Mouse (Mus musculus) midbrain, embryonic 11.5 days (tissue): Measurements from ENCODE around the gene Glrp1. TPM values are rescaled to one million over a fixed set of nuclear protein-coding genes. Genes with fewer than 3 reads are reported as not detected.

Experiments
- ATAC-seq: fragments of 200-750 bp; cut with Nextera tagmentation; 2 replicates; pipeline ENCODE4 v1.8.0; 2017; ENCODE audit warnings: moderate TSS enrichment, moderate library complexity; ENCODE audit not compliant: low FRiP score
- DNase-seq: peaks from one replicate; pipeline ENCODE4 v3.0.0; 2015; ENCODE audit warnings: low spot score; ENCODE audit errors: missing footprints
- H3K27ac ChIP-seq: fragments of 300-500 bp; sonication (generic); 2 replicates; pipeline ENCODE4 v1.5.1; 2014; ENCODE audit warnings: low read depth, low read length
- H3K27me3 ChIP-seq: fragments of 300-500 bp; sonication (generic); 2 replicates; pipeline ENCODE4 v1.6.1; 2014; ENCODE audit warnings: mild to moderate bottlenecking, low read length, moderate library complexity, mixed read lengths; ENCODE audit not compliant: control insufficient read depth, insufficient read depth
- H3K36me3 ChIP-seq: fragments of 300-500 bp; sonication (generic); 2 replicates; pipeline ENCODE4 v1.6.1; 2014; ENCODE audit warnings: mild to moderate bottlenecking, low read length, moderate library complexity, mixed read lengths; ENCODE audit not compliant: control insufficient read depth, insufficient read depth
- H3K4me1 ChIP-seq: fragments of 300-500 bp; sonication (generic); 2 replicates; pipeline ENCODE4 v1.6.1; 2014; ENCODE audit warnings: low read length; ENCODE audit not compliant: control insufficient read depth, insufficient read depth
- H3K4me2 ChIP-seq: fragments of 300-500 bp; sonication (generic); 2 replicates; pipeline ENCODE4 v1.6.1; 2014; ENCODE audit warnings: mild to moderate bottlenecking, moderate library complexity
- H3K4me3 ChIP-seq: fragments of 300-500 bp; sonication (generic); 2 replicates; pipeline ENCODE4 v1.5.1; 2014; ENCODE audit warnings: low read depth, low read length
- H3K9ac ChIP-seq: fragments of 300-500 bp; sonication (generic); 2 replicates; pipeline ENCODE4 v1.6.1; 2014; ENCODE audit warnings: low read length
- H3K9me3 ChIP-seq: fragments of 300-500 bp; sonication (generic); 2 replicates; pipeline ENCODE4 v1.6.1; 2016; ENCODE audit warnings: low read length; ENCODE audit not compliant: control insufficient read depth
- WGBS: fragments of 180-500 bp; shearing (Covaris S2); extraction: QIAGEN DNeasy Blood & Tissue Kit; methylation state at CpG from one replicate; pipeline ENCODE4 v1.1.7; 2014; 5-methylcytosine and 5-hydroxymethylcytosine counted together
- polyA plus RNA-seq: library from polyadenylated mRNA; unstranded; fragments of >200 nt; fragmentation: Nextera tagmentation; extraction: Ambion mirVana; gene quantifications from 2 replicates; pipeline ENCODE4 v1.2.1, GENCODE M21; 2014

Glrp1 gene
- polyA plus RNA-seq, 1 experiment from 2014 or later: not detected

DNA sequence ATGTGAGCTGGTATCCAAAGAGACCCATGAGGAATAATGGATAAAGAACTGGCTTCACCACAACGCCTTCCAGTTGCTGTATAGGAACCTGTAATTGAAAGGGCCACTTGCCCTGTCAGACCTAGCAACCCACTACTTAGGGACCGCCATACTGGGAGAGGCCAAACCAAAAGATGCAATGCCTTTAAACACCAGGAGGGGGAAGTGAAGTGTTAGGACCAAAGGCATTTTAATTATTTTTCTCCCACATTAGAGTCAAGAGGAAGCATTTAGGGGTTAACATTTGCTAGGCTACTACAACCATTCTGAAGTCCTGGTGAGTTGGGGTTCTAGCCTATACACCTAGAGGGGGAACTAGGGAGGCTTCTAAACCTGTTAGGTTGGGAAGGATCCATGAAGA is 36.0 kb downstream of the Glrp1 start:
- Histone ChIP-seq H3K4me2 (no peak overlapping the region), H3K27me3 (no peaks in the 10 kb centered on the region), H3K4me1 (peaks cover 14% of the 10 kb centered on the region), H3K27ac (no peak overlapping the region), H3K9me3 (no peaks in the 10 kb centered on the region), H3K36me3 (no peaks in the 10 kb centered on the region), H3K9ac (no peak overlapping the region), H3K4me3 (no peak overlapping the region)
- no peak for DNase-seq
- no peak for ATAC-seq
- WGBS: 66% methylated on average over 2 of the region's 2 CpGs

DNA sequence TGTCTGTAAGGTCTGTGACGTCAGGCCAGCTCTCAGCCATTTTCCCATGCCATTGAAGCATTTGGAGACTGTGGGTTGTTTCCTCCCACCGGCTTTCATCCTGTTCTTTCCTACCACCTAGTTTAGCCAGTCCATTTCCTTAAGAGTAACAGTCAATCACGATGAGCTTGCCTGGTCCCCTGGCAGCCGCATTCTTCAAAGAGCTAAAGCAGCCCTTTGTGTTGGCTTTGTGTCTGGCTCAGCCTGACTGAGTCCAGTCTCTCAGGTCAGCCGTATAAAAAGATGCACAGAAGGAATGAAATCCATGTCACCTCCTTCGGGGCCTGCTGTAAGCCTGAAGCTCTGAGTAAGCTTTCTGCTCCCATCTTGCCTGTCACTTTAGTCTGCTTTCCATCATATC is 37.6 kb downstream of the Glrp1 start:
- Histone ChIP-seq H3K27ac (peak overlapping the region; percentile 20; the same call in 1 of the 2 replicates), H3K36me3 (no peaks in the 10 kb centered on the region), H3K9ac (no peak overlapping the region; the same call in 1 of the 2 replicates), H3K4me1 (peaks cover 6% of the 10 kb centered on the region), H3K4me3 (no peak overlapping the region), H3K27me3 (no peaks in the 10 kb centered on the region), H3K4me2 (no peak overlapping the region), H3K9me3 (no peaks in the 10 kb centered on the region)
- DNase-seq (no peak), ATAC-seq (peak; percentile 33; the same call in 1 of the 2 replicates)
- 18% methylated on average over 6 of the region's 6 CpGs for WGBS

GRCm38 (mm10) chr1:88469746-88470145 is 40.1 kb downstream of the Glrp1 start:
- no peak overlapping the region for H3K4me3 ChIP-seq
- H3K4me2 ChIP-seq: no peak overlapping the region
- H3K4me1 ChIP-seq: peaks cover 6% of the 10 kb centered on the region
- no peak for ATAC-seq
- no peak overlapping the region for H3K9ac ChIP-seq
- no peaks in the 10 kb centered on the region for H3K27me3 ChIP-seq
- H3K36me3 ChIP-seq: no peaks in the 10 kb centered on the region
- H3K9me3 ChIP-seq: no peaks in the 10 kb centered on the region
- DNase-seq: no peak
- H3K27ac ChIP-seq: no peak overlapping the region
- WGBS: 92% methylated on average over 4 of the region's 4 CpGs

DNA sequence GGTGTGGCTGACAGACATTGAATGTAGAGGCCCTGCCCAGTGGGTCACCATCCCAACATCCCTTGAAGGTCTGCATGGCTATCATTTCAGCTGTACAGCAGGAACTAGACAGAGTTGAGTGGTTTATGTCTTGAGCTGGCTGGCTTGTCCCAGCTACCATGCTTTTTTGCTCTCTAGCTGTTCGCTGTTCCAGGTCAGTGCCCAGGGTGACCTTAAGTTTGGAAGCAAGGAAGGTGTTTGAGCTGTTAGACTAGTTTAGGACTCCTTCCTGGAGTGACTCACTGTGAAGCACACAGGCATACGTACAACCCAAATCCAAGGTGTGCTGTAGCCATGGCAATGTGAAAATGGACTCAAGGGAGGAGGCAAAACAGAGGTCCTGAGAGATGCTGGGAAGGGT is 41.5 kb downstream of the Glrp1 start:
- H3K4me1 ChIP-seq: peaks cover 6% of the 10 kb centered on the region
- no peak overlapping the region for H3K4me2 ChIP-seq
- DNase-seq (no peak), ATAC-seq (no peak)
- no peak overlapping the region for H3K9ac ChIP-seq
- no peak overlapping the region for H3K4me3 ChIP-seq
- H3K36me3 ChIP-seq: no peaks in the 10 kb centered on the region
- 96% methylated on average over 2 of the region's 2 CpGs for WGBS
- no peaks in the 10 kb centered on the region for H3K27me3 ChIP-seq
- H3K27ac ChIP-seq: no peak overlapping the region
- H3K9me3 ChIP-seq: no peaks in the 10 kb centered on the region

DNA sequence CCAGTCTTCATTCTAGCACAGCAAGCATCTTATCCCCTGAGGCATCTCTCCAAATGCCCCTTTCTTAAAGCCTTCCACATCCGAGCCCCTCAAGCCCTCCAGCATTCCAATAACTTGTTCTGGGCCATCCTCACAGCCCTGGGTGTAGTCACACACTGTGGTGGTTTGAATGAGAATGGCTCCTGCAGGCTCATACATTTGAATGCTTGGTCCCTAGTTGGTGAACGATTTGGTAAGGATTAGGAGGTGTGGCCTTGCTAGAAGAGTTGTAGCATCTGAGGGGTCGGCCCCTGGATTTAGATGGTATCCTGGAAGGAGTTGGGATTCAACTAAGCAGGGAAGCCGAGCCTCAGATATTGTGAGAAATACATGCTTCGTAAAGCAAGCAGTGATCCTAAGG is 42.0 kb downstream of the Glrp1 start:
- Histone ChIP-seq H3K9me3 (no peaks in the 10 kb centered on the region), H3K9ac (no peak overlapping the region), H3K27ac (no peak overlapping the region), H3K4me1 (peaks cover 6% of the 10 kb centered on the region), H3K27me3 (no peaks in the 10 kb centered on the region), H3K36me3 (no peaks in the 10 kb centered on the region), H3K4me2 (no peak overlapping the region), H3K4me3 (no peak overlapping the region)
- no peak for DNase-seq
- ATAC-seq: no peak
- WGBS: 81% methylated on average over 5 of the region's 5 CpGs

DNA sequence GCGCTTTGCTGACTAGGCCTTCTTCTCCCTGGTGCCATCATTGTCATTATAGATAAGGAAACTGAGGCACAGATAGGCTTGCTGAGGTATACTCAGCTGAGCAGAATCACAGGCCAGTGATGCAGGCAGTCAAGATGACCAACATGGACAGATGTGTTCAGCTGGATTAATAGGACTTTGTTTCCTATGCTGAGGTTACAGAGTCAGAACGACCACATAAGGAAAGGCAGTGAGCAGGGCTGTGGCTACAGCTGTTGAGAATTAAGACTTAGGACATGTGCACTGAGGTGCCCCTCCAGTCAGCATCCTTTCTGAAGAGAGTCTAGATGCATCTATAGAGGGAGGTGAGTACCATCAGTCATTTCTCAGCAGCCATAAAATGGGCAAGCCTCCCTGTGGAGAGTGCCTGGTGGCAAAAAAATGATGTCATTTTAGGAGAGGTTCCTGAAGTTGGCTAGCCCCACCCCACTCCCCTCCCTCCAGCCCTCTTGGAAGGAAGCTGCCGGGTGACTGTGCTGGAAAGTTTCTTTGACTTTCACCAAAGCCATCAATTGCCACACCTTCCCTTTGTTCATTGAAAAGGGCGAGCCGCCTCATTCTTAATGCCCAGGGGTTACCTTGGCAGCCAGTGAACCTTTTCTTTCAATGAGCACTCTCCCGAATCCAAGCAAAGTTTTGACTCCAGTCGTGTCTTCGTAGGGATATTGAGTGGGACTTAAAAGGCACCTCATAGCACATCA is 43.4 kb downstream of the Glrp1 start:
- Histone ChIP-seq H3K4me3 (no peak overlapping the region), H3K9me3 (no peaks in the 10 kb centered on the region), H3K27ac (no peak overlapping the region), H3K9ac (no peak overlapping the region), H3K4me2 (no peak overlapping the region), H3K4me1 (no peaks in the 10 kb centered on the region), H3K27me3 (no peaks in the 10 kb centered on the region), H3K36me3 (no peaks in the 10 kb centered on the region)
- WGBS: 70% methylated on average over 8 of the region's 8 CpGs
- ATAC-seq (no peak), DNase-seq (no peak)

DNA sequence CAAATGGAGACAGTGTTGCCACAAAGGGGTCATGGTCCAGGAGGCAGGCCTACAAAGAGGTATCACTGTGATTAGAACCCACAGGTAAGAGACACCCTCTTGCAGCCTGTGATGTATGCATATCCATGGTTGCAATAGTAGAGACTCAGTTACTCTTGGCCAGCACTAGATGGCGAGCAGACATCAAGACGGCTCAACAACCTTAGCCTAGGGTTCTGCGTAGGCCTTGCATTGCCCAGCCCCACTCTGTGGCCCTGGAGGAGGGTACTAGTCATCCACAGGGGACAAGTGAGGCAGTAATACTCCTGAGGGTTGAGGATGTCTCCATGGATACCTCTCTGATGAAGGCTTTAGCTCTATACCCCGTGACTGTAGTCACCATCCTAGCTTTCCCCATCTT is 44.1 kb downstream of the Glrp1 start:
- WGBS: 76% methylated on average over 4 of the region's 4 CpGs
- H3K27ac ChIP-seq: no peak overlapping the region
- DNase-seq: no peak

GRCm38 (mm10) chr1:88464109-88464905 is 45.6 kb downstream of the Glrp1 start:
- ATAC-seq: no peak
- WGBS: 83% methylated on average over 6 of the region's 6 CpGs
- Histone ChIP-seq H3K9me3 (no peaks in the 10 kb centered on the region), H3K4me1 (no peaks in the 10 kb centered on the region), H3K27ac (no peak overlapping the region), H3K4me3 (no peak overlapping the region), H3K9ac (no peak overlapping the region), H3K4me2 (no peak overlapping the region), H3K27me3 (no peaks in the 10 kb centered on the region), H3K36me3 (no peaks in the 10 kb centered on the region)
- DNase-seq: no peak

More for the DNA sequence above, 44.1 kb downstream of the Glrp1 start:
- Histone ChIP-seq H3K4me2 (no peak overlapping the region), H3K27me3 (no peaks in the 10 kb centered on the region), H3K9me3 (no peaks in the 10 kb centered on the region), H3K4me3 (no peak overlapping the region), H3K36me3 (no peaks in the 10 kb centered on the region), H3K4me1 (no peaks in the 10 kb centered on the region), H3K9ac (no peak overlapping the region)
- ATAC-seq: 0 out of 2 replicates have a peak, but pooled peaks have one; percentile 16

DNA sequence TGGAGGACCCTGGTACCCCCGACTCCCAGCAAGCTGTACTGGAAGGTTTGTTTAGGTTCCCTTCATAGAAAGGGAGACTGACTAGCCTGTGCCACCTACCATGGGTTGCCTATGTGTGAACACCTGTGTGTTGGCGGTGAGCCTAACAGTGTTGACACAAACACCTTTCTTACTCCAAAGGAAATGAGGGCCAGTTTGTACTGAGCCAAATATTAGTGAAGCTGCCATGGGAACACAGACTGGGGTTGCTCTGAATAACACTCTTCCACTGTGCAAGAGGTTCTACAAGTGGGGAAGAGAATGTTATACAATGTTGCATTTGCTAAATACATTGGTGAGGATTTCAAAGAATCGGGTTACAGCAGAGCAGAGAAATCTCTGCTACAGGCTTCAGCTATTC is 46.6 kb downstream of the Glrp1 start:
- no peaks in the 10 kb centered on the region for H3K4me1 ChIP-seq
- no peak overlapping the region for H3K4me3 ChIP-seq
- WGBS: 90% methylated on average over 3 of the region's 3 CpGs
- ATAC-seq (no peak), DNase-seq (no peak)
- no peaks in the 10 kb centered on the region for H3K9me3 ChIP-seq
- no peaks in the 10 kb centered on the region for H3K36me3 ChIP-seq
- no peak overlapping the region for H3K27ac ChIP-seq
- no peak overlapping the region for H3K4me2 ChIP-seq
- H3K27me3 ChIP-seq: no peaks in the 10 kb centered on the region
- H3K9ac ChIP-seq: no peak overlapping the region
